ENCODE assay signal across 15 mouse cellular contexts in genomic region chr4:141526936-141527650, GRCm38 (mm10).
"Had no signal": no experiment of that assay in that cellular context is flagged by ENCODE, and none has a peak within 500 bp of the region (broad histone marks: within the 10 kb centered on the region; RNA-seq: fewer than 3 reads in every experiment).

No protein-coding gene starts in this region.

- DNase-seq: kidney, adult 11 months; kidney, adult 9 months; kidney, postnatal 10 days; kidney, postnatal 4 days; left cerebral cortex, postnatal 4 days; lung, postnatal 10 days; lung, postnatal 36 days; midbrain, embryonic 14.5 days; thymus, postnatal 25 days had no signal

- ATAC-seq: intestine, embryonic 15.5 days; liver, embryonic 12.5 days had no signal

- H3K27me3 ChIP-seq: intestine, embryonic 15.5 days; limb, embryonic 12.5 days; limb, embryonic 15.5 days; liver, embryonic 12.5 days; liver, embryonic 15.5 days had no signal

- H3K4me2 ChIP-seq: intestine, embryonic 15.5 days; limb, embryonic 12.5 days; limb, embryonic 15.5 days; liver, embryonic 12.5 days; liver, embryonic 15.5 days; midbrain, embryonic 11.5 days had no signal

- H3K9ac ChIP-seq: intestine, embryonic 15.5 days; limb, embryonic 12.5 days; limb, embryonic 15.5 days; liver, embryonic 12.5 days; liver, embryonic 15.5 days had no signal

- H3K4me3 ChIP-seq: intestine, embryonic 15.5 days; limb, embryonic 12.5 days; limb, embryonic 15.5 days; liver, embryonic 12.5 days; liver, embryonic 15.5 days had no signal

- H3K9me3 ChIP-seq: intestine, embryonic 15.5 days; limb, embryonic 12.5 days; limb, embryonic 15.5 days; liver, embryonic 12.5 days; liver, embryonic 15.5 days had no signal

- H3K27ac ChIP-seq: intestine, embryonic 15.5 days; limb, embryonic 12.5 days; limb, embryonic 15.5 days; liver, embryonic 12.5 days had no signal
